Mouse (Mus musculus): ENCODE data around the gene Ten1. TPM values are rescaled to one million over a fixed set of nuclear protein-coding genes. Genes with fewer than 3 reads are reported as not detected.

The Ten1 gene
- total and polyA plus RNA-seq, 3 experiments, result 17.8 to 95.8 (median 47.8) TPM

- TF ChIP-seq CTCF (IDR thresholded peaks at IDR 0.05; ENCODE audit: low read depth, low read length) (no peak), GATA1 (IDR thresholded peaks at IDR 0.05; ENCODE audit: borderline replicate concordance, low read length) (no peak), POLR2AphosphoS5 (IDR thresholded peaks at IDR 0.05; ENCODE audit: insufficient replicate concordance, low read depth, low read length) (no peak), GATA2 (IDR thresholded peaks at IDR 0.05; ENCODE audit: borderline replicate concordance, low read depth, low read length) (no peak)
Measured at GRCm38 (mm10) chr11:116213877-116214510, 15.3 kb downstream of the Ten1 start.

GRCm38 (mm10) chr11:116215181-116215580 is 16.5 kb downstream of the Ten1 start:
- no peak for DNase-seq (ENCODE audit: low spot score)
- no peak for TF ChIP-seq TAL1 (conservative IDR thresholded peaks at IDR 0.05; ENCODE audit: low read depth, low read length)
- TF ChIP-seq POLR2AphosphoS5 (IDR thresholded peaks at IDR 0.05; ENCODE audit: insufficient replicate concordance, low read depth, low read length), result no peak
- TF ChIP-seq CTCF (IDR thresholded peaks at IDR 0.05; ENCODE audit: low read depth, low read length), result no peak
- no peak for TF ChIP-seq GATA1 (IDR thresholded peaks at IDR 0.05; ENCODE audit: borderline replicate concordance, low read length)
- TF ChIP-seq GATA2 (IDR thresholded peaks at IDR 0.05; ENCODE audit: borderline replicate concordance, low read depth, low read length), result no peak
- no peak overlapping the region for H3K4me3 ChIP-seq (ENCODE audit: low read depth, low read length)
- H3K4me1 ChIP-seq (ENCODE audit: insufficient read depth, low read depth, low read length), result peaks cover 20% of the 10 kb centered on the region
- ATAC-seq (ENCODE audit: extremely low read depth, insufficient number of reproducible peaks, low FRiP score, poor library complexity, severe bottlenecking), result no peak
- peaks cover 9% of the 10 kb centered on the region for H3K27me3 ChIP-seq (ENCODE audit: insufficient read depth, low read length)
- peaks cover 40% of the 10 kb centered on the region for H3K36me3 ChIP-seq (replicated peaks)
- no peaks in the 10 kb centered on the region for H3K9me3 ChIP-seq (replicated peaks)

More at GRCm38 (mm10) chr11:116213877-116214510, 15.3 kb downstream of the Ten1 start:
- H3K4me1 ChIP-seq (ENCODE audit: insufficient read depth, low read depth, low read length), result peaks cover 8% of the 10 kb centered on the region
- ATAC-seq (ENCODE audit: extremely low read depth, insufficient number of reproducible peaks, low FRiP score, poor library complexity, severe bottlenecking) (no peak), DNase-seq (ENCODE audit: low spot score) (no peak)
- no peaks in the 10 kb centered on the region for H3K9me3 ChIP-seq (replicated peaks)
- H3K27me3 ChIP-seq (ENCODE audit: insufficient read depth, low read length), result peaks cover 9% of the 10 kb centered on the region
- no peak overlapping the region for H3K4me3 ChIP-seq (ENCODE audit: low read depth, low read length)
- peaks cover 47% of the 10 kb centered on the region for H3K36me3 ChIP-seq (replicated peaks)

- peaks cover 2% of the 10 kb centered on the region for H3K9me3 ChIP-seq (replicated peaks)
Measured at GRCm38 (mm10) chr11:116215991-116216390, 17.3 kb downstream of the Ten1 start.

GRCm38 (mm10) chr11:116216549-116216948 is 17.9 kb downstream of the Ten1 start:
- Histone ChIP-seq H3K36me3 (replicated peaks) (peaks cover 27% of the 10 kb centered on the region), H3K27me3 (ENCODE audit: insufficient read depth, low read length) (peaks cover 17% of the 10 kb centered on the region), H3K9me3 (replicated peaks) (peaks cover 7% of the 10 kb centered on the region), H3K4me3 (ENCODE audit: low read depth, low read length) (no peak overlapping the region), H3K4me1 (ENCODE audit: insufficient read depth, low read depth, low read length) (peaks cover 26% of the 10 kb centered on the region)
- DNase-seq (ENCODE audit: low spot score) (no peak), ATAC-seq (ENCODE audit: extremely low read depth, insufficient number of reproducible peaks, low FRiP score, poor library complexity, severe bottlenecking) (no peak)
- no peak for TF ChIP-seq GATA1 (IDR thresholded peaks at IDR 0.05; ENCODE audit: borderline replicate concordance, low read length)

More at GRCm38 (mm10) chr11:116215991-116216390, 17.3 kb downstream of the Ten1 start:
- peaks cover 26% of the 10 kb centered on the region for H3K4me1 ChIP-seq (ENCODE audit: insufficient read depth, low read depth, low read length)
- no peak overlapping the region for H3K4me3 ChIP-seq (ENCODE audit: low read depth, low read length)
- DNase-seq (ENCODE audit: low spot score), result no peak
- peaks cover 32% of the 10 kb centered on the region for H3K36me3 ChIP-seq (replicated peaks)
- ATAC-seq (ENCODE audit: extremely low read depth, insufficient number of reproducible peaks, low FRiP score, poor library complexity, severe bottlenecking), result no peak
- TF ChIP-seq CTCF (IDR thresholded peaks at IDR 0.05; ENCODE audit: low read depth, low read length), result no peak
- TF ChIP-seq GATA1 (IDR thresholded peaks at IDR 0.05; ENCODE audit: borderline replicate concordance, low read length), result no peak
- TF ChIP-seq GATA2 (IDR thresholded peaks at IDR 0.05; ENCODE audit: borderline replicate concordance, low read depth, low read length), result no peak
- no peak for TF ChIP-seq POLR2AphosphoS5 (IDR thresholded peaks at IDR 0.05; ENCODE audit: insufficient replicate concordance, low read depth, low read length)
- no peak for TF ChIP-seq TAL1 (conservative IDR thresholded peaks at IDR 0.05; ENCODE audit: low read depth, low read length)
- peaks cover 15% of the 10 kb centered on the region for H3K27me3 ChIP-seq (ENCODE audit: insufficient read depth, low read length)

- no peak for TF ChIP-seq POLR2AphosphoS5 (IDR thresholded peaks at IDR 0.05; ENCODE audit: insufficient replicate concordance, low read depth, low read length)
- TF ChIP-seq GATA2 (IDR thresholded peaks at IDR 0.05; ENCODE audit: borderline replicate concordance, low read depth, low read length), result no peak
- no peak for TF ChIP-seq TAL1 (conservative IDR thresholded peaks at IDR 0.05; ENCODE audit: low read depth, low read length)
- TF ChIP-seq CTCF (IDR thresholded peaks at IDR 0.05; ENCODE audit: low read depth, low read length), result no peak
- TF ChIP-seq GATA1 (IDR thresholded peaks at IDR 0.05; ENCODE audit: borderline replicate concordance, low read length), result no peak
- H3K36me3 ChIP-seq (replicated peaks), result peaks cover 15% of the 10 kb centered on the region
- ATAC-seq (ENCODE audit: extremely low read depth, insufficient number of reproducible peaks, low FRiP score, poor library complexity, severe bottlenecking) (no peak), DNase-seq (ENCODE audit: low spot score) (no peak)
- H3K4me3 ChIP-seq (ENCODE audit: low read depth, low read length), result no peak overlapping the region
- peaks cover 30% of the 10 kb centered on the region for H3K27me3 ChIP-seq (ENCODE audit: insufficient read depth, low read length)
- peaks cover 26% of the 10 kb centered on the region for H3K4me1 ChIP-seq (ENCODE audit: insufficient read depth, low read depth, low read length)
- peaks cover 24% of the 10 kb centered on the region for H3K9me3 ChIP-seq (replicated peaks)
Measured at GRCm38 (mm10) chr11:116218263-116218662, 19.6 kb downstream of the Ten1 start.

GRCm38 (mm10) chr11:116218737-116219400 is 20.2 kb downstream of the Ten1 start:
- peaks cover 36% of the 10 kb centered on the region for H3K27me3 ChIP-seq (ENCODE audit: insufficient read depth, low read length)
- ATAC-seq (ENCODE audit: extremely low read depth, insufficient number of reproducible peaks, low FRiP score, poor library complexity, severe bottlenecking), result no peak
- peaks cover 26% of the 10 kb centered on the region for H3K4me1 ChIP-seq (ENCODE audit: insufficient read depth, low read depth, low read length)
- no peak for DNase-seq (ENCODE audit: low spot score)
- H3K4me3 ChIP-seq (ENCODE audit: low read depth, low read length), result no peak overlapping the region
- peaks cover 10% of the 10 kb centered on the region for H3K36me3 ChIP-seq (replicated peaks)
- TF ChIP-seq POLR2AphosphoS5 (IDR thresholded peaks at IDR 0.05; ENCODE audit: insufficient replicate concordance, low read depth, low read length), result no peak
- no peak for TF ChIP-seq GATA2 (IDR thresholded peaks at IDR 0.05; ENCODE audit: borderline replicate concordance, low read depth, low read length)
- TF ChIP-seq TAL1 (conservative IDR thresholded peaks at IDR 0.05; ENCODE audit: low read depth, low read length), result no peak
- TF ChIP-seq GATA1 (IDR thresholded peaks at IDR 0.05; ENCODE audit: borderline replicate concordance, low read length), result no peak
- no peak for TF ChIP-seq CTCF (IDR thresholded peaks at IDR 0.05; ENCODE audit: low read depth, low read length)
- peaks cover 30% of the 10 kb centered on the region for H3K9me3 ChIP-seq (replicated peaks)
